Mouse (Mus musculus) liver, embryonic 15.5 days (tissue): ENCODE measurements around the gene Bahcc1. TPM values are rescaled to one million over a fixed set of nuclear protein-coding genes. Genes with fewer than 3 reads are reported as not detected.

Experiments
- ATAC-seq: fragments of 200-750 bp; cut with Nextera tagmentation; 2 replicates; pipeline ENCODE4 v1.8.0; 2017; ENCODE audit warnings: moderate number of reproducible peaks, mild to moderate bottlenecking, moderate library complexity; ENCODE audit not compliant: insufficient read depth
- H3K27ac ChIP-seq: fragments of 300-500 bp; sonication (generic); replicated peaks from 2 replicates; pipeline ENCODE4 v1.5.1; 2015; ENCODE audit warnings: mild to moderate bottlenecking, inconsistent platforms
- H3K27me3 ChIP-seq: fragments of 300-500 bp; sonication (generic); 2 replicates; pipeline ENCODE4 v1.6.1; 2015; ENCODE audit warnings: mild to moderate bottlenecking, inconsistent platforms
- H3K36me3 ChIP-seq: fragments of 300-500 bp; sonication (generic); replicated peaks from 2 replicates; pipeline ENCODE4 v1.6.1; 2015; ENCODE audit warnings: moderate library complexity, mild to moderate bottlenecking, inconsistent platforms
- H3K4me1 ChIP-seq: fragments of 300-500 bp; sonication (generic); replicated peaks from 2 replicates; pipeline ENCODE4 v1.6.1; 2015; ENCODE audit warnings: inconsistent platforms
- H3K4me2 ChIP-seq: fragments of 300-500 bp; sonication (generic); 2 replicates; pipeline ENCODE4 v1.6.1; 2015; ENCODE audit warnings: moderate library complexity, mild to moderate bottlenecking, inconsistent platforms
- H3K4me3 ChIP-seq: fragments of 300-500 bp; sonication (generic); replicated peaks from 2 replicates; pipeline ENCODE4 v1.5.1; 2015; ENCODE audit warnings: mild to moderate bottlenecking, inconsistent platforms
- H3K9ac ChIP-seq: fragments of 300-500 bp; sonication (generic); 2 replicates; pipeline ENCODE4 v1.6.1; 2015; ENCODE audit warnings: moderate library complexity, mild to moderate bottlenecking, inconsistent platforms
- H3K9me3 ChIP-seq: fragments of 300-500 bp; sonication (generic); replicated peaks from 2 replicates; pipeline ENCODE4 v1.6.1; 2016; ENCODE audit warnings: inconsistent platforms
- WGBS: fragments of 180-500 bp; shearing (Covaris S2); methylation state at CpG from one replicate; pipeline ENCODE4 v1.1.7; 2015; ENCODE audit warnings: mixed read lengths; ENCODE audit not compliant: insufficient replicate concordance; 5-methylcytosine and 5-hydroxymethylcytosine counted together
- polyA plus RNA-seq: library from polyadenylated mRNA; unstranded; fragments of >200 nt; fragmentation: Nextera tagmentation; extraction: Ambion mirVana; gene quantifications from 2 replicates; pipeline ENCODE4 v1.2.1, GENCODE M21; 2015

Bahcc1 gene
- polyA plus RNA-seq, 1 experiment from 2014 or later: 1.0 TPM

DNA sequence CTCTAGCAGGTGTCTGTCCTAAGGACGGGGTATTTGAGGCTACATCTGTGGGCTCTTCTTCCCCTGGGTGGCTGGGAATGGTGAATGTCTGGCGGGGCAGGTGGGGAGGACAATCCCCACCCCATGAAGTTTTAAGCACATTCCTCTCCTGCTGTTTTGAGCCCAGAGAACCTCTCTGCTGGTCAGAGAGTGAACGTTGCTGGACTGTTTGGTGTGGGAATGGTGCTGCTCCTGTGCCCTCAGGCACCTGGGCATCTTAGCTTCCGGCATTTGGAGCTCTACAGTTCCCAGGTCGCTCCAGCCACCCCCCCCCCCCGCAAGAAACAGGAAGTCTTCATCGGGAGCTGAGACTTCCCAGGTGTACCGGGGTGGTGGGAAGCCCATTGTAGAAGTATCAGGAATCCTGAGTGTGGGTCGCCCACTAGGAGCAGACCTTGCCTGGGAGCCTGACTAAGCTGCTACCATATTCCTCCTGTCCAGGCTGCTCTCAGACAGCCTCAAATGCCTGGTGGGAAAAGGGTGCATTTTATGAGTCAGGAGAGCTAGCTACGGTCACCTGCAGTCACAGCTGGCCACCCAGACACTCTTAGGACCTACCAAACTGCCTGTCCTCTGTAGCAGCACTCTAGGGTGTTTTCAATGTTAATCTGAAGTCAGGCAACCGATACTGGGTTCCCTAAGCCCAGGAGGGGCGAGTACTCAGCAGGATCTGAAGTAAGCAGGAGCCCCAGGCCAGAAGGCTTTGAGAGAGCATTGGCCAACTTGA lies 73.8 kb downstream of the Bahcc1 start:
- peak overlapping the region; percentile 70 for H3K4me3 ChIP-seq
- H3K27me3 ChIP-seq: peaks cover 50% of the 10 kb centered on the region
- H3K27ac ChIP-seq: peak overlapping the region; percentile 78
- no peaks in the 10 kb centered on the region for H3K9me3 ChIP-seq
- peak overlapping the region; percentile 76; the same call in 1 of the 2 replicates for H3K9ac ChIP-seq
- WGBS: 54% methylated on average over 12 of the region's 12 CpGs
- H3K36me3 ChIP-seq: no peaks in the 10 kb centered on the region
- peaks cover 86% of the 10 kb centered on the region for H3K4me1 ChIP-seq
- peak overlapping the region; percentile 97 for H3K4me2 ChIP-seq
- ATAC-seq: no peak

- no peak for ATAC-seq
- H3K36me3 ChIP-seq: no peaks in the 10 kb centered on the region
- H3K9ac ChIP-seq: no peak overlapping the region
- 12% methylated on average over 5 of the region's 5 CpGs for WGBS
- peaks cover 83% of the 10 kb centered on the region for H3K4me1 ChIP-seq
- H3K27me3 ChIP-seq: peaks cover 51% of the 10 kb centered on the region
- H3K9me3 ChIP-seq: no peaks in the 10 kb centered on the region
- no peak overlapping the region for H3K4me3 ChIP-seq
- no peak overlapping the region for H3K4me2 ChIP-seq
- H3K27ac ChIP-seq: no peak overlapping the region
These were observed 74.3 kb downstream of the Bahcc1 start for GRCm38 (mm10) chr11:120307132-120307413.

DNA sequence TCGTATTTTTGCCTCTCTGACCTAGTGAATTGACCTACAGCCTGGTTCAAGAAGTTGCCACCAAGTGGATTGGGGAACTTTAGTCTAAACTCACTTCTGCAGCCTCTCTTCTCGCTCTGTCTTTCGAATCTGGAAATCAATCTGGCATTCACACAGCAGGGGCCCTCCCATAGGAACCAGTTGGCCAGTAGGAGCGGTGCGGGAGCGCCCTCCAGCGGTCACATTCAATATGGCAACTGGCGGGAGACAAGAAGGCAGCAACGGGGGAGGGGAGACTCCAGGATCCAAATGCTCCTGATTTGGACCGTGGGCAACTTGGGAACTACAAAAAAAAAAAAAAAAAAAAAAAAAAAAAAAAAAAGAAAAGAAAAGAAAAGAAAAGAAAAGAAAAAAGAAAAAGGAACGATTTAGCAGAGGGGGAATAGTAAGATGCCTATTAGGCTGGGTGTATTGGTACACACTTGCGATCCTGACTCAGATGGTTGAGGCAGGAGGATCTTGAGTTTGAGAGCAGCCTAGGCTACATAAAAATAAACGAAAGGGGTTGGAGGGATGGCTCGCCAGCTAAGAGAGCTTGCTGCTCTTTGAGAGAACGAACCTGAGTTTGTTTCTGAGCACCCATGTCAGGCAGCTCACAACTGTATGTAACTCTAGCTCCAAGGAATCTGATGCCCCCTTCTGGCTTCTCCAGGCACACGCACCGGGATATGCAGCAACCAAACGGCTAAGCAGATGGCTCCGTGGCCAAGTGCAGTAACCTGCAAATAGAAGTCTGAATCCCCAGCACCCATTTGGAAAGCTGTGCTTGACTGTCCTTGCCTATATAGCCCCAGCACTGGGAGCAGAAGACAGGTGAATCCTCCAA lies 75.1 kb downstream of the Bahcc1 start:
- 5% methylated on average over 19 of the region's 19 CpGs for WGBS
- H3K9ac ChIP-seq: no peak overlapping the region
- peak overlapping the region; percentile 27 for H3K4me2 ChIP-seq
- H3K9me3 ChIP-seq: no peaks in the 10 kb centered on the region
- H3K4me3 ChIP-seq: no peak overlapping the region
- no peaks in the 10 kb centered on the region for H3K36me3 ChIP-seq
- H3K27me3 ChIP-seq: peaks cover 51% of the 10 kb centered on the region
- ATAC-seq: no peak
- H3K27ac ChIP-seq: no peak overlapping the region
- H3K4me1 ChIP-seq: peaks cover 76% of the 10 kb centered on the region

- Histone ChIP-seq H3K27ac (no peak overlapping the region), H3K4me2 (0 out of 2 replicates have a peak overlapping the region, but pooled peaks have one; percentile 27), H3K4me1 (peaks cover 67% of the 10 kb centered on the region), H3K36me3 (no peaks in the 10 kb centered on the region), H3K9ac (no peak overlapping the region), H3K27me3 (peaks cover 51% of the 10 kb centered on the region), H3K9me3 (no peaks in the 10 kb centered on the region), H3K4me3 (no peak overlapping the region)
- no peak for ATAC-seq
- 42% methylated on average over 15 of the region's 15 CpGs for WGBS
These were observed 75.9 kb downstream of the Bahcc1 start for GRCm38 (mm10) chr11:120308441-120309320.

DNA sequence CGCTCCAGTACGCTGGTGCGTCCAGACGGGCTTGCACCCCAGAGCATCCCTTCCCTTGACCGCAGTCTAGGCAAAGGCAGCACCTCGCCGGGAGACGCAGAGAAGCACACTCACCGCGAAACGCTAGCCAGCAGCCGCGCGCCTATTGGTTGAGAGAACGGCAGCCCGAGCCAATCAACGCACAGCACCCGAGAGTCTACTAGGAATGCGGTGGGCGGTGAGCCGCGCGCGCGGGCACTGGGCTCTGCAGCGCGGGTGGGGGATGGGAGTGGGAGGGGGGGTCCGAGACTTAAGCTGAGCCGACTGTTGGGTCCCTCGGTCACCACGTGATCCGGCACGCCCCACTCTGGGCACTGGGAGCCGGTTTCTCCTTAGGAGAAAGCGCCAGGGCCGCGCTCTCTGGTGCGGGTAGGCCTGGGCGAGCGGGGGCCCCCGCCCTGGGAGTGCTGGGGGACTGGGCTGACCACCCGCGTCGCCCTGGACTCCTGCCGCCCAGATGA lies 78.1 kb downstream of the Bahcc1 start:
- H3K9ac ChIP-seq: peak overlapping the region; percentile 70
- no peaks in the 10 kb centered on the region for H3K9me3 ChIP-seq
- H3K4me3 ChIP-seq: peak overlapping the region; percentile 64
- H3K36me3 ChIP-seq: no peaks in the 10 kb centered on the region
- 2% methylated on average over 45 of the region's 45 CpGs for WGBS
- ATAC-seq: peak; percentile 81
- H3K27me3 ChIP-seq: peaks cover 51% of the 10 kb centered on the region
- peak overlapping the region; percentile 51 for H3K27ac ChIP-seq
- peak overlapping the region; percentile 95 for H3K4me2 ChIP-seq
- peaks cover 61% of the 10 kb centered on the region for H3K4me1 ChIP-seq

DNA sequence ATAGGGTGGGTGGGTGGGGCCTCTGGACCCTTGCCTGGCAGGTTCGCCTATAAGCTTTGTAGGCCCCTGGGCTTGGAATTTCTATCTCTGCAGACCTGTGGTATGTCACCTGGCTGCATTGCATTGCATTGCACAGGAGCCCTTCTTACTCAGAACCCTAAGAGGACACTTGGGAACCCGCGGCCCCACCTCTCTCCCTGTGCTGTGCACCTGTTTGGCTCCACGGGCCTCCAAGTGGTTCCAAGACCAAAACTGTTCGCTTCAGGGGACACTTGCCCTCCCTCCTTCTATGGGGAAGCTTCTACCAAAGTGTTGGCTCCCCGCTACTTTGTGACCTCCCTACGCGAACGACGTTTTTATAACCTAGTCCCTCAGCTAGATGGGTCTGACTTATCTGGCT lies 78.8 kb downstream of the Bahcc1 start:
- Histone ChIP-seq H3K27me3 (peaks cover 44% of the 10 kb centered on the region), H3K27ac (peak overlapping the region; percentile 51), H3K9me3 (no peaks in the 10 kb centered on the region), H3K36me3 (no peaks in the 10 kb centered on the region), H3K4me2 (peak overlapping the region; percentile 95), H3K9ac (peak overlapping the region; percentile 70; the same call in 1 of the 2 replicates), H3K4me3 (peak overlapping the region; percentile 64), H3K4me1 (peaks cover 58% of the 10 kb centered on the region)
- ATAC-seq: no peak
- 63% methylated on average over 10 of the region's 10 CpGs for WGBS

DNA sequence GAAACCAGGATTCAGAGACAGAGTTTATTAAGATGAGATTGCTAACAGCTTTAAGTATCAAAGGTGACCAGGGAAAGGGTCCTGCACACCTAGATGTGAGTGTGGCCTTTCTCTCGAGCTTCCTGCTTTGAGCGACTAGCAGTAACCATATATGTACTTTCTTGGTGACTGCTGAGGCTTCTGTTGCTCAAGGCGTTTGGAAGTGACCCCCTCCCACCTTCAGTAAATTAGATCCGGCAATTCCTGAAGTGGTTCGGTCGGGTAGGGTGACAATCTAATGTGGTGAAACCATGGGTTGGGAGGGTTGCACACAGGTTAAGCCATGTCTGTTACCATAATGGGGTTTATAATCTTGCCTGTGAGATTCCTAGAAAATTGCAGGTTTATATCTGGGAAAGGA lies 79.3 kb downstream of the Bahcc1 start:
- Histone ChIP-seq H3K27ac (no peak overlapping the region), H3K4me3 (no peak overlapping the region), H3K9ac (no peak overlapping the region), H3K36me3 (no peaks in the 10 kb centered on the region), H3K4me2 (no peak overlapping the region), H3K4me1 (peaks cover 58% of the 10 kb centered on the region), H3K9me3 (no peaks in the 10 kb centered on the region), H3K27me3 (peaks cover 39% of the 10 kb centered on the region)
- no peak for ATAC-seq
- 76% methylated on average over 6 of the region's 6 CpGs for WGBS

GRCm38 (mm10) chr11:120313906-120314685 lies 81.3 kb downstream of the Bahcc1 start:
- no peak overlapping the region for H3K4me2 ChIP-seq
- no peak for ATAC-seq
- no peak overlapping the region for H3K27ac ChIP-seq
- H3K9ac ChIP-seq: no peak overlapping the region
- H3K27me3 ChIP-seq: peaks cover 22% of the 10 kb centered on the region
- no peaks in the 10 kb centered on the region for H3K9me3 ChIP-seq
- H3K4me3 ChIP-seq: no peak overlapping the region
- H3K4me1 ChIP-seq: peaks cover 48% of the 10 kb centered on the region
- 57% methylated on average over 6 of the region's 6 CpGs for WGBS
- H3K36me3 ChIP-seq: no peaks in the 10 kb centered on the region

- H3K9me3 ChIP-seq: no peaks in the 10 kb centered on the region
- H3K4me1 ChIP-seq: peaks cover 48% of the 10 kb centered on the region
- 71% methylated on average over 16 of the region's 16 CpGs for WGBS
- peak overlapping the region; percentile 95 for H3K4me2 ChIP-seq
- peak overlapping the region; percentile 62 for H3K4me3 ChIP-seq
- H3K27ac ChIP-seq: peak overlapping the region; percentile 89
- H3K27me3 ChIP-seq: peaks cover 17% of the 10 kb centered on the region
- H3K9ac ChIP-seq: peak overlapping the region; percentile 68
- ATAC-seq: no peak
- H3K36me3 ChIP-seq: no peaks in the 10 kb centered on the region
These were observed 82.1 kb downstream of the Bahcc1 start for GRCm38 (mm10) chr11:120314721-120315415.

- Histone ChIP-seq H3K36me3 (no peaks in the 10 kb centered on the region), H3K9me3 (no peaks in the 10 kb centered on the region), H3K4me2 (peak overlapping the region; percentile 95), H3K27me3 (peaks cover 11% of the 10 kb centered on the region), H3K4me3 (peak overlapping the region; percentile 62), H3K27ac (peak overlapping the region; percentile 89), H3K4me1 (peaks cover 45% of the 10 kb centered on the region), H3K9ac (peak overlapping the region; percentile 68)
- WGBS: 33% methylated on average over 4 of the region's 4 CpGs
- ATAC-seq: no peak
These were observed 82.6 kb downstream of the Bahcc1 start for GRCm38 (mm10) chr11:120315416-120315761.
